Mouse (Mus musculus) monocyte, adult 59 days (primary cell): ENCODE data around the gene Vsnl1. TPM values are rescaled to one million over a fixed set of nuclear protein-coding genes. Genes with fewer than 3 reads are reported as not detected.

ENCODE experiments used
- total RNA-seq, 2 experiments: library from RNA; stranded (reverse); gene quantifications; one replicate each; pipeline ENCODE4 v1.2.4; 2023

The Vsnl1 gene
- not detected for total RNA-seq

DNA sequence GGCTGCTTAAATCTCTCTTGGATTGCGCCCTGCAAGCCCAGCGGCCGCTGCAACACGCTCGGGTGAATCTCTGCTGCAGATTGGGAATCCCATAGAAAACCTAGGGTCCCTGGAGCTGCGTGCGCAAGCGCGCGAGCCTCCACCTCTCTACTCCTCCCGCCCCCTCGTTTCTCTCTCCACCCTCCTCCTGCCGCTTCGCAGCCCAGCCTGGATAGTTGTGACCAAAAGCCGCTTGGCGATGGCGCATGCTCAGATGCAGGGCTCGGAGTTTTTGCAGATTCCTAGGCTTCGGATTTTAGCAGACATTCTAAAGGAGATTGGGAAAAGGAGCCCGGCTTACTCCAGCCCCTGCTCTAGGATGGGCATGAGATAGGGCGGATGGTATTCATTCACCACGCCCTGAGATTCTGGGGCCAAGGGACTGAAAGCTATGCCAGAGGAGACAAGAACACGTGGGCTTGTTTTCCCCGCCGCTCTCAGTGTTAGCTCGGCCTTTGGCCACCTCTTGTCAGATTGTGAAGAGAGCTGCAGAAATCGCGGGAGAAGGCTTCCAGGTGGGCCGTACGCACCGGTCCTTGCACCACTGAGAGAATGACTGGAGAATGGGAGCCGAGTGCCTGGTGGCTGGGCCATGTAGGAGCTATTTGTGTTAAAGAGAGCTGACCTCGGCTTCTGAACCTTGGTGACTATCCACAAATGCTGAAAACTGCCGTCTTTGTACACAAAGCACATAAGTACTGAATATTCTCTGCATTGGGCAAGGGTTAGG is at the start of gene Vsnl1:
Gene Vsnl1 (minus strand): TSS at position 117 of the 769 bp plus-strand sequence.

DNA sequence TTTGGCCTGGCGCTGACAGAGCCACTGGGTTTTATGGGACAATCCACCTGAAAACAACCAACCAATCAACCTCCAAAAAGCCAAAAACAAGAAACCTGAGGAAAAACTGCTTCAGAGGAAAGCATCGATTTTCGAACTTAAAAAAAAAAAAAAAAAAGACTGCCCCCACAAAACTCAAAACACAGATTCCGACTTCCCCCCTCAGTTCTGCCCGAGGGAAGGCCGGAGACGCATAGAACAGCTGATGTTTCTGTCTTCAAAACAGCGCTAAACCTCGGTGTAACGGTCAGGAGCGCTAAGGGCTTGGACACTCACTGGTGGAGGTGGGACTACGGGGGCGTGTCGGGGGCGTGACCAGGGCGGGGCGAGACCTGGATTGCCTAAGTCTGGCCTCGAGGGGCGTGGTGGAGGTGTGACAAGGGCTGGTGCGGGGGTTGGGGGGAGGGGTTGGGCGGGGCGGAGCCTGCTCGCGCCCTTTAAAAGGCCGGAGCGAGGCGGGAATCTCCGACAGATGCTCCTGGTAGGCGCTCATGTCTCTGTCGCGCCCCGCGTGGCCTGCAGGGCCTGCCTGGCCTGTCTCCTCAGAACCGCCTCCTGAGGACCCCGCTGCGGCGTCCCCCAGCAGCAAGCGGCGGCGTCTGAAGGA is 19.3 kb upstream of the Vsnl1 start, which contains the start of gene Rad51ap2:
Gene Rad51ap2 (plus strand): TSS at position 531 of the 646 bp plus-strand sequence.

Other genes starting within 250 kb of the Vsnl1 start
- gene Msgn1, start 227.6 kb downstream of the Vsnl1 start, total RNA-seq, result not detected
- 1 to 10 TPM; 2.5 to 6.5 TPM for gene Gen1, start 170.8 kb downstream of the Vsnl1 start, total RNA-seq
- 10 to 100 TPM; 77.8 to 82.2 TPM for gene Smc6, start 170.7 kb downstream of the Vsnl1 start, total RNA-seq
- gene Rad51ap2, start 19.5 kb upstream of the Vsnl1 start, total RNA-seq, result not detected